In genomic region chr2:39633041-39633440, GRCm38 (mm10) we compare ENCODE assay signal across 22 mouse cellular contexts.
DNase-seq lines count a peak whose midpoint lies in the region; ATAC-seq and TF ChIP-seq lines count a peak whose summit lies in the region.
"Had no signal": no experiment of that assay in that cellular context is flagged by ENCODE, and none has a peak within 500 bp of the region (broad histone marks: within the 10 kb centered on the region; RNA-seq: fewer than 3 reads in every experiment).

No protein-coding gene starts in this region.

- ATAC-seq in inflammation-experienced regulatory T-cells, adult 6 months = no peak
- ATAC-seq: activated CD4-positive, CD25-positive, alpha-beta regulatory T cell, adult 4 months; CD4-positive, CD25-positive, alpha-beta regulatory T cell, adult 4 months; Patski had no signal

- intact Hi-C loops in left cerebral cortex, adult 2 months (cut with DNase I) = no loop called here

- no peak overlapping the region for H3K4me3 ChIP-seq in left cerebral cortex, adult 2 months

- no peak overlapping the region for H3K27ac ChIP-seq in left cerebral cortex, adult 2 months

- DNase-seq in ES-CJ7 (ENCODE audit: low read depth, low spot score) (peak; percentile 58), R1 (ENCODE audit: low read depth, low spot score) (peak; percentile 68), ZHBTc4 (ENCODE audit: low read depth, low spot score) (peak; percentile 70)
- DNase-seq in left cerebral cortex, adult 2 months (ENCODE audit: extremely low spot score in 1 of 2, low spot score in 2 of 2) = no peak
- DNase-seq in adrenal gland, postnatal 14 days = no peak
- DNase-seq: adrenal gland, adult 2 months; adrenal gland, adult 8-10 months; adrenal gland, postnatal 10 days; adrenal gland, postnatal 25 days; adrenal gland, postnatal 36 days; B cell, adult 2 months; cerebellum, adult 11 months; cerebellum, adult 11-12 months; cerebellum, adult 18-20 months; cerebellum, adult 2 months; cerebellum, adult 8-10 months; cerebellum, adult 9-10 months; cerebellum, adult 9-11 months had no signal

- no peak for TF ChIP-seq CTCF in left cerebral cortex, adult 2 months (IDR thresholded peaks at IDR 0.05)

Comparison
In these comparisons a context has a peak if more than half of its experiments do, and no peak if none do; other contexts are left out.
1. DNase-seq: peak in ES-CJ7 (single experiment), R1 (single experiment) and ZHBTc4 (single experiment); none in left cerebral cortex, adult 2 months (0 of 2) and adrenal gland, postnatal 14 days (single experiment).